Mouse (Mus musculus) ovary, postnatal 36 days (tissue): ENCODE measurements at regions not wholly inside any gene's neighbourhood (a gene's known extent, or its start where the extent isn't known, plus 50 kb on each side); places are given as distances from the start of the nearest gene placed in this dataset.

Experiments
- DNase-seq: peaks from one replicate; pipeline ENCODE4 v3.0.0; 2022; ENCODE audit warnings: low spot score, mixed read lengths

GRCm38 (mm10) chr3:70594785-70595184, 587.4 kb downstream of the Otol1 start:
- DNase-seq = no peak
